Mouse (Mus musculus) thymus, postnatal 14 days (tissue): ENCODE measurements at regions not wholly inside any gene's neighbourhood (a gene's known extent, or its start where the extent isn't known, plus 50 kb on each side); places are given as distances from the start of the nearest gene placed in this dataset.
A peak's percentile ranks its signal among the peaks of the same experiment; 100 is the strongest.

Experiments
- DNase-seq: peaks from one replicate; pipeline ENCODE4 v3.0.0; 2021

GRCm38 (mm10) chr4:10774557-10775215 is 99.6 kb upstream of the 2610301B20Rik start:
- DNase-seq, result no peak

GRCm38 (mm10) chr4:10786701-10787100 is 87.6 kb upstream of the 2610301B20Rik start:
- no peak for DNase-seq

GRCm38 (mm10) chr4:10788306-10788705 is 86.0 kb upstream of the 2610301B20Rik start:
- DNase-seq, result no peak

GRCm38 (mm10) chr4:10789141-10789540 is 85.2 kb upstream of the 2610301B20Rik start:
- DNase-seq, result no peak

- DNase-seq, result no peak
Observed at GRCm38 (mm10) chr4:10792628-10793027, 81.7 kb upstream of the 2610301B20Rik start.

- no peak for DNase-seq
Observed at GRCm38 (mm10) chr4:10794471-10794870, 79.8 kb upstream of the 2610301B20Rik start.

GRCm38 (mm10) chr4:10800780-10801553 is 73.3 kb upstream of the 2610301B20Rik start:
- DNase-seq, result no peak

- DNase-seq, result peak; percentile 12
Observed at GRCm38 (mm10) chr4:10804735-10805134, 69.6 kb upstream of the 2610301B20Rik start.

- no peak for DNase-seq
Observed at GRCm38 (mm10) chr4:10807260-10807659, 67.0 kb upstream of the 2610301B20Rik start.

GRCm38 (mm10) chr4:10812931-10813330 is 61.4 kb upstream of the 2610301B20Rik start:
- no peak for DNase-seq
